Mouse (Mus musculus) kidney, adult 9 months (tissue): ENCODE data around the gene 9130213A22Rik.

Experiments used
- DNase-seq: peaks from one replicate; pipeline ENCODE4 v3.0.0; 2022

Gene 9130213A22Rik

DNA sequence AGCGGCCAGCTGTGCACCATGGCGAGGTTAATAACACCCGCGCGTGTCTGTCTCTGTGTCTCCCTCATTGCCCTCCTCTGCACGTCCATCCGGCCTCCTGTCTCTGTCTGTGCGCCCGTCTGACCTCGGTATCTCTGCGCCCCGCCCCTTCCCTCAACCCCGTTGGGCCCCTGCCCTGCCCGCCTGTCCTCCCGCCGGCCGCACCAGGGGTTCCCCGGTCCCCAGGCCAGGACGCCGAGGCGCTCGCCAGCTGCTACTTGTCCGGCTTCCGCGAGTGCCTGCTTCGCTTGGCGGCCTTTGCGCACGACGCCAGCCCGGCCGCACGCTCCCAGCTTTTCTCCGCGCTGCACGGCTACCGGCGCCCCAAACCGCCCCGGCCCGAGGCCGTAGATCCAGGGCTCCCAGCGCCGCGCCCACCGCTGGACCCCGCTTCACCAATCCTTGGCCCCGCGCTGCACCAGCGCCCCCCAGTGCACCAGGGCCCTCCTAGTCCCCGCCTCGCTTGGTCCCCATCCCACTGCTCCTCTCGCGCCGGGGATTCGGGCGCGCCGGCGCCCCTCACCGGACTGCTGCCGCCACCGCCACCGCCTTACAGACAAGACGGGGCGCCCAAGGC, at the start of gene 9130213A22Rik:
TSS of gene 9130213A22Rik (minus strand) at position 254 of the 616 bp plus-strand sequence.
- peak; percentile 90 for DNase-seq

DNA sequence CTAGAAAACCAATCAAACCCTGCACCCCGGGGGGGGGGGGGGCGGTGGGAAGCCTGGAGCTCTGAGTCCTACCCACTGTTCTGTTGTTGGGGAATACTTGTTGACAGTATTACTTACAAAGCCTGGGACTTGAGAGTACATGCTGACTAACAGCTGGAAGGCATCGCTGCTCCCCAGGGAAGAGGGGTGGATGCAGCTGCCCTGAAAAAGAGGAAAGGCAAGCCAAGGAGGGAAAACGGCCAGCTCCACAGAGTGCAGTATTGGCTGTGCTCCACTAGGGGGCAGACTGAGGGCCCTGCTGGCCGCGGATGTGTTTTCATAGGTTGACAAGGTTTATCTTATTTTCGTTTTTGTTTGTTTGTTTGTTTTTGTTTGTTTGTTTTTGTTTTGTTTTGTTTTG, 49.2 kb upstream of the 9130213A22Rik start:
- DNase-seq, result peak; percentile 55

DNA sequence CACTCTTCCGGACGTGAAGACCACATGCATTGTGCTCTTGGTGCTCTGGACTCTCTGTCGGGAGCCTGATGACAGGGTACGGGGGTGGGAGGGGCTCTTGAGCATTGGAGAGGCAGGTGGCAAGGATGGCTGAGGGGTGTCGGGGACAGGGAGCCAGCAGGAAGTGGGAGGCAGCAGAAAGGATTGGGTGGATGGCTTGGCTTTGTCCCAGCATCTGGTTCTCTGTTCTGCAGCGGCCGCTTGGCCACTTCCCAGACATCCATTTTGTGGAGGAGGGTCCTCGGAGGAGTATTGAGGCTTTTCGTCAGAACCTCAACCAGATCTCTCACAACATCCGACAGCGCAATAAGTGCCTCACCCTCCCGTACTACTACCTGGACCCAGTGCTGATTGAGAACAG, 46.9 kb upstream of the 9130213A22Rik start:
- no peak for DNase-seq

DNA sequence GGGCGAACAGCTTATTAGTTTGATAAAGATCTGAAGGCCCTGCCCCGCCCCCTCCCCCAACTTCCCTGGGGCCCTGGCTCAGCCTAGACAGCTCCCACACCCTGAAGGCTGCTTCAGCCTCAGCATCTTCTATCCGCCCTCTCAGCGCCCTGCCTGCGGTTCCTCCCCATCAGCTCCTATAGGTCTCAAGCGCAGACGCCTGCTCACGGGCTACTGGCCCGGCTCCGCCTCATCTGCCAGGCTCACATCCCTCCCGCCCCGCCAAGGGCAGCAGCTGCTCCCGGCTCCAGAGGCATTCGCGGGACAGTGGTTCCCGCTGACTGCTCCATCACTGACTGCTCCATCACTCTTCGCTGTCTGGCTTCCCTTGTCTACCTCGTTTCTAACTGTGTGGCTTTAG, 34.4 kb upstream of the 9130213A22Rik start, which contains the start of gene Alox12b:
TSS of gene Alox12b (plus strand) at position 190 of the 400 bp plus-strand sequence.
- DNase-seq, result no peak

DNA sequence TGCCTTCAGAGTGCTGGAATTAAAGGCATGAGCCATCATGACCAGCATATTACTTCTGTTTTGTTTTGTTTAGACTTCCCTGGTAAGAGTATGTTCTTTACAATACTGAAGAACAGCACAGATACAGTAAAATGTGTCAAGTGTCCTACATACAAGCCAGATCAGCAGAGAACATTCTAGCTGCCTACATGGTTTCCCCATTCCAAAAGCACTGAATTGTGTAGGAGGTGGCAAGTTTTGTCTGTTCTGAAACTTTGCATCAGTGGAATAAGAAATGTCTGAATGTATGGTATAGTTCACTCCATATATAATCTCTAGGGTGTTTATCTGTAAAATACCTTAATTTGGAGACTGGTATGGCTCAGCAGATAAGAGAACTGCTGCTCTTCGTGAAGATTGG, 33.0 kb upstream of the 9130213A22Rik start:
- DNase-seq, result no peak

DNA sequence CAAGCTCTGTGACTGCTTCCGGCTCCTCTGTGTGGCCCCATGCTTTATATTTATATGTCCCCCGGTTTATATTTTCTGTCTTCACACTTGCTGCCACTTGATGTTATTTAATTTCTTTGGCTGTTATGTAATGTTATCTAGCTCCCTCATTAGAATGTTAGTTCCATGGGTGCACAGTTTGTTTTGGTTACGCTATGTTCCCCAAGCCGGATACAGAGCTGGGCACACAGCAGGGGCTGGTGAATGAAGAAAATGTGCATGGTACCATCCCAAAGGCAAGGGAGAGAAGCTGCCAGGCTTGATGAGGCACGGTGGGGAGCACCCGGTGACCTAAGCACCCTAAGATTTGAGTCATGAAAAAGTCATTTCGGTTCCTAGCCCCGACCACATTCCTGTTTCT, 31.4 kb upstream of the 9130213A22Rik start:
- no peak for DNase-seq

DNA sequence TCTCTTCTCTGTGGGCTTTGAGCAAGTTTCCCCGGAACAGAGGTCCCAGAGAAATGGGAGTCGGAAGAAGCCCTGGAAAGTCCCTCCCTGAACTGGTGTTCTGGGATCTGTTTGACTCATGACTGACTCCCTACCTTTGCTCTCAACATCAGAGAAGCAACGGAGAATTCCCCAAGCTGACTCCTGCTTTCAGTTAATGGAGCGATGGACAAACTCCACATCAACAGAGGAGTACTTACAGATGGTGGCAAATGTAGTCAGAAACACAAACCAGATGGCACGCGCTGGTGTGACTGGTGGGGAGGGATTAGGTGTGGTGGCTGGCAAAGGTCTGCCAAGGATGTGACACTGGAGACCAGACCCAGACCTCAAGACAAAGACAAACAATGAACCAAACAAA, 28.6 kb upstream of the 9130213A22Rik start:
- DNase-seq, result no peak

DNA sequence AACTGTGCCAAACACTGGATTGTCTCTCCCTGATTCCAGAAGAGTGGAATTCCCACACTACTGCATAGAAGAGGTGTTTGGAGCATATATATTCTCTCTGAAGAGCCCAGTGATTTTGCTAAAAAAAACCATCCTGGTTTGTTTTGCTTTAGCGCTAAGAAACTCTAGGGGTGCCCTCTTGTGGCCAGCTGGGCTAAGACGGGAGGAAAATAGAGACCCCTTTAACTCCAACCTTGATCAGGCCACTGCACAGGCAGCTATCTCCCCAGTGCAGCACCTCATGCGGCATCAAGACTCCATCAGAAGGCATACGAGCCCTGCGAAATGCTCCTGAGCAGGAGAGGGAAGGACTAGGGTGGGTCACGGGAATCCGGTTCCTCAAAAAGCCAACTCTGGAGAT, 28.1 kb upstream of the 9130213A22Rik start:
- DNase-seq, result peak; percentile 67

DNA sequence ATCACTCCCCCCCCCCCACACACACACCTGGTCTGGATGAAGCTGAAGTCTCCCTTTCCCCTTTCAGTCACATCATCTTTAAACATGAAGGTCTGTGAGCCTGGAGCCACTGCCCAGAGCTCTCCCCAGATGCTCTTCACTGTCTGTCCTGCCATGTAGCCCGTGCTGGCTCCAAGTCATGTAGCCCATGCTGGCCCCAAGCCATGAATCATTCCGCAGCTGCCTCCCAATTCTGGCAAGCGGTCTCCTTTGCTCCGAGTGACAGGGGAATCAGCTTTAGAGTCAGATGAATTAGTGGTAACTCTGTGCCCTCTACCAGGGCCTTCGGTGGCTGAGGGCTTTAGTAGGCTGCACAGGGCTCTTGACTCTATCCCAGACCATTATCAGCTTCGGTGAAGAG, 27.3 kb upstream of the 9130213A22Rik start:
- no peak for DNase-seq

DNA sequence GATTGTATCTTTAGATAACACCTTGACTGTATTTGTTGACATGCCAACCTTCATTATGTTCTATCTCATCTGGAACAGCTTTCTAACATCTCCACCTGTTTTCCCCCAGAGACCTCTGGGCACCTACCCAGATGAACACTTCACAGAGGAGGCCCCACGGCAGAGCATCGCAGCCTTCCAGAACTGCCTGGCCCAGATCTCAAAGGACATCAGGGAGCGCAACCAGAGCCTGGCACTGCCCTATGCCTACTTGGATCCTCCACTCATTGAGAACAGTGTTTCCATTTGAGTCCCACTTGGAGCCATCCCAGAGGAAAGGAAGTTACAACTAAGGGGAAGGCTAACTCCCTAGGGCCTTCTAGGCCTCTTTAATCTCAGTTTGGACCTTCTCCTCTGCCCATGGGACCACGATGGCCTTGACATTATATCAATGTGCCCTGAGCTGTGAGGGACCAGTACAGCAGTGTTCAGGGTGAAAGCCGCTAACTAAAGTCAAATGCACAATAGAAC, 26.1 kb upstream of the 9130213A22Rik start:
- no peak for DNase-seq

DNA sequence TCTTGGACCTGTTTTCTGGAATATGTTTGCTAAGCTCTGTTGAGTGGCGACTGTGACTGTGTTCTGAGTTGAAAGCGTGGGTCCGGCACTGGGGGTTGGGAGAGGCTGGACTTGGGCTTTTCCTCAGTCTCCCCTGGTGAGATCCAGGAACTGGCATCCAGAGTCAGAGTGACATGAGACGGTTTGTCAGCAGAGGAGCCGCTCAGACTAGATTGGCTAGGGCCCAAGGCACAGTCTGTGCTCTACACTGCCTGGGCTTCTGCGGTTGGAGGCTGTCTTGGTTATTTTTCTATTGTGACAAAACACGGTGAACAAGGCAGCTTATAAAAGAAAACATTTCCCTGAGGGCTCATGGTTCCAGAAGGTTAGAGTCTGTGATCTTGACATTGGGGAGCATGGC, 25.2 kb upstream of the 9130213A22Rik start:
- DNase-seq, result no peak

DNA sequence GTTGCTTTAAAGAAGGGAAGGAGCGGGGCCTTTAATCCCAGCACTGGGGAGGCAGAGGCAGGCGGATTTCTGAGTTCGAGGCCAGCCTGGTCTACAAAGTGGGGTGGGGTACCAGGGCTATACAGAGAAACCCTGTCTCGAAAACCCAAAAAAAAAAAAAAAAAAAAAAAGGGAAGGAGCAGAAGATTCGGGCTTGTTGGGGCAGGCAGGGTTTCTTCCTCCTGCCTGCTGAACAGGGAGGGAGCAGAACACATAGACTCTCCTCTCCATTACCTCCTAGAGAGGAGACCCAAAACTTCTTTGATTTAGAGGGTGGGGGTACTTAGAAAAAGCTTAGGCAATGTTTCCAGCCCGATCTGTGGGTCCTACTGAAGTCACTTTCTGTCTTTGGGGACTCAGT, 13.0 kb upstream of the 9130213A22Rik start:
- no peak for DNase-seq

DNA sequence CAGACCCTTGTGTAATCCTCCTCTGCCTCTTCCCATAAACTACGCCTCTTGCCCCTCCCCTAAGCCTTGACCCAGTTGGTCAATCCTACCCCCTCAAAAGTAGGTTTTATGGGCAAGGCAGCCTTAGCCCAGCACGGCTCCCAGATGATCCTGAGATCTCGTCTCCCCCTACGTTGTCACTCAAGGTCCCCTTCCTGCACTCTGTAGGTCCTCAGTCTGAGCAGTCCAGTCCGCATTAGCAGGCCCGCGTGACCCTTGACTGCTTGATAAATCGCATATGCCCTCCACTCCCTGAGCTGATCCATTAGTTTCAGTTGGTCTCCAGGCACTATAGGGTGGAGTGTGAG, 12.2 kb upstream of the 9130213A22Rik start:
- no peak for DNase-seq

DNA sequence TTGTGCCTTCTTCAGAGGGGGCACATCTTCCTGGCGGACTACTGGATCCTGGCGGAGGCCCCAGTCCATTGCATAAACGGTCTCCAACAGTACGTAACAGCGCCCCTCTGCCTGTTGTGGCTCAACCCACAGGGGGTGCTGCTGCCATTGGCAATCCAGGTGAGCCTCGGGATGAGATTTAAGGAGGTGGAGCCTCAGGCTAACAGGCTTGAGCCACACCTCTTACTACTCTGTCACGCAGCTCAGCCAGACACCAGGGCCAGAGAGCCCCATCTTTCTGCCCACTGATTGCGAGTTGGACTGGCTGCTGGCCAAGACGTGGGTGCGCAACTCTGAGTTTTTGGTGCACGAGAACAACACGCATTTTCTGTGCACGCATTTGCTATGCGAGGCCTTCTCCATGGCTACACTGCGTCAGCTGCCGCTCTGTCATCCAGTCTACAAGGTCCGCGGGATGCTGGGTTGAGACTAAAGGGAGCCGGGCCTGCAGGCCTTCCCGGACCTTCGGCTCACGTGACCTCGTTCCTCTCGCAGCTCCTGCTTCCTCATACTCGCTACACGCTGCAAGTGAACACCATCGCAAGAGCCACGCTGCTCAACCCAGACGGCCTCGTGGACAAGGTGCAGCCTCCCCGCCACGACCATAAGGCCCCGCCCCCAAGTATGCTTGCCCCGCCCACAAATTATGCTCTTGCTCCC, 11.7 kb upstream of the 9130213A22Rik start:
- peak; percentile 38 for DNase-seq

DNA sequence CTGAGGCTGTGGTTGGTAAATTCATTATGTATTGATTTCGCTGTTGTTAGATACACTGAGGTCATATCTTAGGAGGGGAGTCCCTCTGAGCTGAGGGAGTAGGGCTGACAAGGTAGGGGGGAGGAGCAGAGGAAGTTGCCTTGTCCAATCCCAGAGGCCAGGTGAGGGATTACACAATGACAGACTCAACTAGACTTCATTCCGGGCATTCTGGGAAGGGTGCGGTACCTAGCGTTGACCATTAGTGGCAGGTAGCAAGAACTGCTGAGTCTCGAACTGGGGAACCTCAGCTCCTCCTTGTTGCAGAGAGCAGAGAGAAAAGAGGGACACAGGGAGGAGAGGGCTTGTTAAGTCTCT, 11.2 kb upstream of the 9130213A22Rik start:
- no peak for DNase-seq

DNA sequence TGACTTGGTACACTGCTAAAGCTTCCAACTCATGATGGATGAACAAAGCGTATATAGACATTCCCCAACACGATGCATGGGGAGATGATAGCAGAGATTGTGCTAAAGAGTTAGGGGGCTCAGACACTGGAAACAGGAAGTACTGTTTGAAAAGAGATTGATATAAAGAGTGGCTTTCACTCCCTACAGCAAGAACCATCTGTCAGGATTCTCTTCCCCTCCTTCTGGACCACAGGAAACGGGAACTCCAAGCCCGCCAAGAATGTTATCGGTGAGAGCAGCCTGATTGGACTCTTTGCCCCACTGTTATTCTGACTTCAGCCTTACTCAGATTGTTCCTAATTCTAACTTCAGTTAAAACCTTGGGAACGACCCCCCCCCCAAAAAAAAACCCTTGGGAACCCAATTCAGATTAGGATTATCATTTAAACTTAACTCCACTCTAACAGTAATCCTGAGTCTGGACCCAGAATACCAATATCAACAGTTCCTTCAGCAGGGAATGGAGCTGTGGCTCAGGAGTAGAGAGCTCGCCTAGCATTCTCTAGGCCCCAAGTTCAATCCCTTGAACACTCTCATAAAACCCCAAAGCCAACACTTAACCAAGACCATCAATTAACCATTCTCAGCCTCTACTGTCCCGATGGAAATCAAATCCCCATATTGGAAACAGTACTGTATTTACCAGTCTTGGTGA, 6.2 kb upstream of the 9130213A22Rik start:
- no peak for DNase-seq

DNA sequence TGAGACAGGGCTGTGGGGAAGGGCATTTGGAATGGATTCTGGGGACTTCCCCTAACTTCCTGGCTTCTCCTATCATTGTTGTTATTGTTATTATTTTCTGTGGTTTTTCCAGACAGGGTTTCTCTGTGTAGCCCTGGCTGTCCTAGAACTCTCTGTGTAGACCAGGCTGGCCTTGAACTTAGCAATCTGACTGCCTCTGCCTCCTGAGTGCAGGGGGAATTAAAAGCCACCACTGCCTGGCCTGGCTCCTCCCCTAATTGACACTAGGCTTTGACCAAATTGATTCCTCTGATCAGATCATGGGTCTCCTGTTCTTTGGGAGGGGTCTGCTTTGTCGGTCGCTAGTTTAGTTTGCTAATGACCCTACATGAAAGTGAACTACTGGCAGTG, 4.3 kb upstream of the 9130213A22Rik start:
- DNase-seq, result no peak

DNA sequence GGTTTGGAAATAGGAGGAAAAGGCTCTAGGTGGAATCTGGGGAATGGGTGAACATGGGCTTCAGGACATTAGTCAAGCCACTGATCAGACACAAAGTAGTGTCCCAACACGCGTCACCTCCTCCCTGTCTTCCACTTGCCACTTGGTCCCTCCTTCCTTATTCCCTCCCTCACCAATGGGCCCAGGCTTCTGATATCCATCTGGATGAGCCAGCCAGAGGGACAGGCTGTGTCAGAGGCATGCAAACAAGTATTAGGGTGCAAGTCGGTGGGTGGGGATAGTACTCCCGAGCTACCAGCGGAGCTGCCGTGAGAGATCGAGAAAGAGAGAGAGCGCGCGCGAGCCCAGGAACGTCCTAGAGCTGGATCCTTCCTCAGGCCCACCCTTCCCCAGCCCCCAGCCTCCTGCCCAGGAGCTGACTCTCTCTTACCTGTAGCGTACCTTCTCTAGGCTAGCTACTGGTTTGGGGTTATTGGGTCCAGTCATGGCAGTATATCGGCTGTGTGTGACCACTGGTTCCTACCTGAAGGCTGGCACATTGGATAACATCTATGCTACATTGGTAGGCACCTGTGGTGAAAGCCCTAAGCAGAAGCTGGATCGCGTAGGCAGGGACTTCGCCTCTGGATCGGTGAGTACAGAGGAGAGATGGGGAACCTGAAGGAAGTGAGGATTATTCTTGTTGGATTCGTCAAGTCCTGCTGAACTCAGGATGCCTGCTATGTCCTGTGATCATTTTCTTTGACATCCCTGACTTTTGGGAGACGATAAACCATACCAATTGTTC, 3.7 kb upstream of the 9130213A22Rik start:
- DNase-seq, result no peak

DNA sequence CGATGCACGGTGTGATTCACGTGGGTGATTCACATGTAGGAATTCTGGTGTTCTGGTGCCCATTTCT, 3.3 kb upstream of the 9130213A22Rik start, which contains the start of gene Aloxe3:
TSS of gene Aloxe3 (plus strand) at position 45 of the 67 bp plus-strand sequence.
- DNase-seq, result no peak

DNA sequence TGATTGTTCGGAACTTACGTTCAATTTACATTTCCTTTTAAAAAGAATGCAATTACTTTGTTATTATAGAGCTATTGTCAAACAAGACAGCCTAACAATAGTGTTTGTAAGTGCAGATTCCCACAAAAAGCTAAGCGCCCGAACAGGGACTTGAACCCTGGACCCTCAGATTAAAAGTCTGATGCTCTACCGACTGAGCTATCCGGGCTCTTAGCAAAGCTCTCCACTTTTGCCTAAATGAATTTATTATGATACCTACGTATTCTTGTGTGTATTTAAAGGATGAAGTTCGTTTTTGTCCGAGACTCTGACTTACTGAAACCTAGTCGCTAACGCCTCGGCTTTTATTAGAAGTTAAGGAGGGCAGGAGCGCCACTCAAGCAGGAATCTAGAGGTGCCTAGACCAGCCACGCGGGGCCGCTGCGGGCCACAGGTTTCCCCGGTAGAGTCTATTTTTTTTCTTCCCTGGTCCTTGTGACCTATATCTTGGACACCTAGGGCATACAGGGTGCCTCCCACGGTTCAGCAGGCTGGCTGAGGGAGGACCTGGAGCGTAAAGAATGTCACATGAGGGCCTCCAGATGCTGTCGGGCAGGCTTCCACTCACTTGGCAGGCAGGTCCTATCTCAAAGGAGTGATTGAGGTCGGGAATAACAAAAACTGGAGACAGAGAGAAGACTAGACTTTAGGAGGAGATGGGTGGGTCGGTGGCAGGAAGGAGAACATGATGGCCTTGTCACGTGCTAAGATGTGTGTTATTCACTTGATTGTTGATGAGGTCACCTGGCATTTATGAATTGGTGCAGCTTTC, 2.9 kb upstream of the 9130213A22Rik start:
- DNase-seq, result peak; percentile 94

DNA sequence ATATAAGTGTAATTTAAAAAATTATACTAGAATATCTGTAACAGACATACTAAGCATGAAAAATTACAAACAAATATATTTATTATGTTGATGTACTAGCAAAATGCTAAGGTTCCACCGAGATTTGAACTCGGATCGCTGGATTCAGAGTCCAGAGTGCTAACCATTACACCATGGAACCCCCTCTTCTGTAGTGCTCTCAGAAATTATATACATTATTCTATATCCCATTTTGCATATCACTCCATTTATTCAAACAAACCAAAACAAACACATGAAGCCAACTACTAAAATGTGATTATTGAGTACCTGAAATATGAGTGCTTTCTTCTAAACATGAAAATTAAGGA, 2.1 kb upstream of the 9130213A22Rik start:
- peak; percentile 78 for DNase-seq

DNA sequence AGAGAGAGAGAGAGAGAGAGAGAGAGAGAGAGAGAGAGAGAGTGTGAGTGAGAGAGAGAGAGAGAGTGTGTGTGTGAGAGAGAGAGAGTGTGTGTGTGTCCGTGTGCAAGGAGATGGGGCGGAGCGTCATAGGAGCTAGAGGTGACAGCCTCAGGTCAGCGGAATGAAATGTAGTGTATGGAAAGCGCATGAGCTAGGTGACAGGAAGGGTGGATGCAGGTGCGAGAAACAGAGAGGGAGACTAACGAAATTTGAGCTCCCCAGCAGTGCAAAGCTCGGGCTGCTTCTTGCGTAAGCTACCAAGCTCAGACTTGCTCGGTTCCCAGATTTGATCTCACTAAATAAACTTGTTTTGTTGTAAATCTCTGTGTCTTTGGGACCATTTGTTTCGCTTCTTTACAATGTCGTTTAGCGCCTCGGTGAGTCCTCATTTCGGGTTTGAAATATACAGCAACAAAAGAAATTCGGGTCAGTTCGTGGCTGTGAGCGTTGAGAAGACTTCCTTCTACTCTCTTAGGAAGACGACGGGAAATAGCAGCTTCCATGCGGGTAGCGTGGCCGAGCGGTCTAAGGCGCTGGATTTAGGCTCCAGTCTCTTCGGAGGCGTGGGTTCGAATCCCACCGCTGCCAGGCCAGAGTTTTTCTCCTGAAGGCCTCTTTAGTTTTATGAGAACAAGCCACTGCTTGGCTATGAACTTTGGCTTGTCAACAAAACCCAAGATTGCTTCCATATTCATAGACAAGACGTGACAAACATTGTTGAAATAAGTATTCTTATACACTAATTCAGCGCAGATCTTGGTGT, 1.5 kb upstream of the 9130213A22Rik start:
- peak; percentile 94 for DNase-seq
